Mouse (Mus musculus) stomach, postnatal 0 days (tissue): ENCODE results near the gene Caprin1. TPM values are rescaled to one million over a fixed set of nuclear protein-coding genes. Genes with fewer than 3 reads are reported as not detected.

ENCODE experiments used
- ATAC-seq: fragments of 200-750 bp; cut with Nextera tagmentation; 2 replicates; pipeline ENCODE4 v1.8.0; 2017; ENCODE audit not compliant: low FRiP score, low TSS enrichment
- DNase-seq: peaks from one replicate; pipeline ENCODE4 v3.0.0-alpha.2; 2016; ENCODE audit warnings: low spot score
- H3K27ac ChIP-seq: fragments of 300-500 bp; sonication (generic); replicated peaks from 2 replicates; pipeline ENCODE4 v1.5.1; 2014; ENCODE audit warnings: mild to moderate bottlenecking, control low read depth
- H3K27me3 ChIP-seq: fragments of 300-500 bp; sonication (generic); 2 replicates; pipeline ENCODE4 v1.6.1; 2014; ENCODE audit warnings: low read length; ENCODE audit not compliant: control insufficient read depth, insufficient read depth
- H3K36me3 ChIP-seq: fragments of 300-500 bp; sonication (generic); 2 replicates; pipeline ENCODE4 v1.6.1; 2014; ENCODE audit warnings: low read length, mixed read lengths; ENCODE audit not compliant: control insufficient read depth, insufficient read depth
- H3K4me1 ChIP-seq: fragments of 300-500 bp; sonication (generic); replicated peaks from 2 replicates; pipeline ENCODE4 v1.6.1; 2014; ENCODE audit warnings: antibody characterized with exemption; ENCODE audit not compliant: control insufficient read depth, insufficient read depth
- H3K4me2 ChIP-seq: fragments of 300-500 bp; sonication (generic); replicated peaks from 2 replicates; pipeline ENCODE4 v1.6.1; 2014; ENCODE audit warnings: low read depth, mild to moderate bottlenecking, control low read depth, moderate library complexity
- H3K4me3 ChIP-seq: fragments of 300-500 bp; sonication (generic); 2 replicates; pipeline ENCODE4 v1.5.1; 2014; ENCODE audit warnings: low read depth, low read length, control low read depth
- H3K9ac ChIP-seq: fragments of 300-500 bp; sonication (generic); 2 replicates; pipeline ENCODE4 v1.6.1; 2014; ENCODE audit warnings: mild to moderate bottlenecking, low read length, control low read depth, mixed read lengths
- H3K9me3 ChIP-seq: fragments of 300-500 bp; sonication (generic); 2 replicates; pipeline ENCODE4 v1.6.1; 2016; ENCODE audit warnings: low read length; ENCODE audit not compliant: control insufficient read depth
- CTCF ChIP-seq: IDR thresholded peaks from 2 replicates; pipeline ENCODE4 v1.5.1; 2016; ENCODE audit warnings: antibody characterized with exemption, low read depth, mild to moderate bottlenecking, moderate library complexity
- EP300 ChIP-seq: optimal IDR thresholded peaks from 2 replicates; pipeline ENCODE3; 2016; ENCODE audit warnings: antibody characterized with exemption
- WGBS: fragments of 180-500 bp; shearing (Covaris S2); extraction: QIAGEN DNeasy Blood & Tissue Kit; methylation state at CpG from one replicate; pipeline ENCODE4 v1.1.7; 2014; 5-methylcytosine and 5-hydroxymethylcytosine counted together
- polyA plus RNA-seq: library from polyadenylated mRNA; unstranded; fragments of >200 nt; fragmentation: Nextera tagmentation; extraction: Ambion mirVana; gene quantifications from 2 replicates; pipeline ENCODE4 v1.2.1, GENCODE M21; 2015

The Caprin1 gene
- 80.7 and 87.0 TPM in 2 replicates for polyA plus RNA-seq

DNA sequence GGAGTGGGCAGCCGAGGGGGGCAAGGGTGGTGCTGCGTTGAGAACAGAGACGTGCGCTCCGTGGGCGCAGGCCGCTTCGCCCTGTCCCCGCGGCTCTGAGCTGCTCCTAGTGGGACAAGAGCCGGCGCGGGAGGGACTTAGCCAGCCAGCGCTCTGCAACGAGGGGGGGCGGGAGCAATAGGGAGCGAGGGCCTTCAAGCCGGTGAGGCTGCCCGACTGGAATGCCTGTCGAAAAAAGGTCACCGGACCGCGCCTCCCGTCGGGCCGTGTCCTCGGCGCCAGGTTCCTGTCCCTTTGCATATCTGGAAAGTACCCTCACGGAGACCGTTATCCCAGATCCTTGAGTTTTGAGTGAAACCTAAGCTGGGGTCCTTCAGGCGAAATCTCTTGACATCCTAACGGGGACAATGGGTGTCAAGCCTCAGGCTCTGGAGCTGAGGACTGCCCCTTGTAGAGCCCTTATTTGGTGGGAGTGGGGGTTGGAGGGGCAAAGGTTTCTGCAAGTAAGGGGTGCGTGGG is at the start of gene Caprin1:
Gene Caprin1 (minus strand): TSS at position 159 of the 519 bp plus-strand sequence.
- H3K4me2 ChIP-seq = peak within 1 kb of the TSS; percentile 76
- H3K9ac ChIP-seq = peak within 1 kb of the TSS; percentile 94
- no peaks in the 10 kb centered on the region for H3K27me3 ChIP-seq
- no peaks in the 10 kb centered on the region; the same call in 1 of the 2 replicates for H3K36me3 ChIP-seq
- no peaks in the 10 kb centered on the region for H3K9me3 ChIP-seq
- TF ChIP-seq EP300 (peak; percentile 97), CTCF (no peak)
- H3K4me1 ChIP-seq = no peaks in the 10 kb centered on the region
- H3K27ac ChIP-seq = peak within 1 kb of the TSS; percentile 100
- peak within 1 kb of the TSS; percentile 95 for H3K4me3 ChIP-seq
- 0% methylated on average over 33 of the region's 33 CpGs for WGBS
- peak; percentile 96 for ATAC-seq
- peak; percentile 95 for DNase-seq

DNA sequence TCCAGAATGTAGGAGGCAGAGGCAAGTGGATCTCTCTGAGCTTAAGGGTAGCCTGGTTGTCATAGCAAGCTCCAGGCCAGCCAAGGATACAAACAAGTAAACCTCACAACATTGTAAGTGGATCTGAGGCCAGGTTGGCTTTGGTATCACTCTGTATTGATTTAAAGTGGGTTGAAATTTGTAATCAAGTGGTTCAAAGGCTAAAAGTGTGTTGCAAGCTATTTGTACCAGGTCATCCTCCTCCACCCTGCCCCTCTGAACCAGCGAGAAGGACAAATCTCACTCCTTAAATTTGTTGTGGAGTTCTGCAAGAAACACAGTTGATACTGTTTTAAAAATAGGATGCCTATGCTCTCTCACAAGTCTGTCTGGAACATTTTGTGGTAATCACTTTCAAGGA is 49.4 kb upstream of the Caprin1 start:
- H3K9me3 ChIP-seq = no peaks in the 10 kb centered on the region
- no peak overlapping the region for H3K9ac ChIP-seq
- DNase-seq (no peak), ATAC-seq (no peak)
- no peak overlapping the region for H3K27ac ChIP-seq
- H3K4me3 ChIP-seq = no peak overlapping the region
- no peaks in the 10 kb centered on the region for H3K4me1 ChIP-seq
- no peaks in the 10 kb centered on the region for H3K27me3 ChIP-seq
- no peak for TF ChIP-seq EP300
- no peak for TF ChIP-seq CTCF
- H3K36me3 ChIP-seq = no peaks in the 10 kb centered on the region
- H3K4me2 ChIP-seq = no peak overlapping the region
- WGBS = 89% methylated on average over 1 of the region's 1 CpGs

DNA sequence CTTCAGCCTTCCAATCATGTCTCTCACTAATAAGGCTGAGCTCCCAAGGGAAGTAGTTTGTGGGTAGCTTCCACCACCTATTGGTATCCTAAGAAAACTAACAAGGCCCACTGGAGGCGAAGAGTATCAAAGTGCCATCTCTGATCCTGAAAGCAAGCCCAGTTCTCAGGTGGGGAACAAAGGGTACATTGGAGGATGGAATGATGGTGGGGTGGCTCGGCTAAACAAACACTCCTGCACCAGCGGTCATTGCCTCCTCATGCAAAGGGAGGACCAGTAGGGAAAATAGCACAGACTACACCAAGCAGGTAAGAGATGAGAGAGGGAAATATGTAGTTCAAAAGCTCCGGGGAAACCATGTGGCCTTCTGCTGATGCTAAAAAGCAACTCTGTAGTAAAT is 48.8 kb upstream of the Caprin1 start:
- DNase-seq (no peak), ATAC-seq (no peak)
- TF ChIP-seq CTCF (no peak), EP300 (no peak)
- H3K9ac ChIP-seq = no peak overlapping the region
- WGBS = 80% methylated on average over 4 of the region's 4 CpGs
- no peak overlapping the region for H3K4me3 ChIP-seq
- no peaks in the 10 kb centered on the region for H3K4me1 ChIP-seq
- no peak overlapping the region for H3K4me2 ChIP-seq
- no peaks in the 10 kb centered on the region for H3K36me3 ChIP-seq
- no peaks in the 10 kb centered on the region for H3K9me3 ChIP-seq
- H3K27ac ChIP-seq = no peak overlapping the region
- H3K27me3 ChIP-seq = no peaks in the 10 kb centered on the region

- Histone ChIP-seq H3K9ac (no peak overlapping the region), H3K27me3 (no peaks in the 10 kb centered on the region), H3K4me2 (no peak overlapping the region), H3K36me3 (no peaks in the 10 kb centered on the region), H3K9me3 (no peaks in the 10 kb centered on the region), H3K27ac (no peak overlapping the region), H3K4me1 (no peaks in the 10 kb centered on the region), H3K4me3 (no peak overlapping the region)
- 76% methylated on average over 2 of the region's 2 CpGs for WGBS
- DNase-seq = no peak
- ATAC-seq = no peak
- TF ChIP-seq EP300 (no peak), CTCF (no peak)
Observed at GRCm38 (mm10) chr2:103844016-103844415, 46.6 kb upstream of the Caprin1 start.

DNA sequence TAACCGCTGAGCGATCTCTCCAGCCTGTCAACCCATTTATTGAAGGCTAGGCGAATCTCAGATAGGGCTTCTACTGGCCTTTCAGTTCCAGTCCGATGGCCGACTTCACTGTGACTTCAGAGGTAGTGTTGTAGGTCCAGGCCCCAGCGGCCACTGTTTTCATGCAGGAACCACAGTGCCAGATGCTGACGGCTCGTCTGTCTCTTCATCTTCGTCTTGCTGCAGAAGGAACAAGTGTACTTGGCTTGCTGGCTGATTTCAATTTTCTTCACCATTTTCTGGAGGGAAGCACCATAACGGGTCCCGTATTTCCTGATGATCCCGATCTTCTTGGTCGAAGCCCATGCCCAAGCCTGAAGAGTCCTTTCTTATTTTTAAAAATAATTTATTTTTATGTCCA is 45.9 kb upstream of the Caprin1 start:
- no peaks in the 10 kb centered on the region for H3K9me3 ChIP-seq
- H3K9ac ChIP-seq = no peak overlapping the region
- H3K4me1 ChIP-seq = no peaks in the 10 kb centered on the region
- H3K27ac ChIP-seq = no peak overlapping the region
- H3K27me3 ChIP-seq = no peaks in the 10 kb centered on the region
- ATAC-seq (no peak), DNase-seq (no peak)
- no peaks in the 10 kb centered on the region for H3K36me3 ChIP-seq
- WGBS = 92% methylated on average over 13 of the region's 13 CpGs
- TF ChIP-seq EP300 (no peak), CTCF (no peak)
- H3K4me3 ChIP-seq = no peak overlapping the region
- H3K4me2 ChIP-seq = no peak overlapping the region

GRCm38 (mm10) chr2:103842299-103842698 is 44.9 kb upstream of the Caprin1 start:
- Histone ChIP-seq H3K9ac (no peak overlapping the region), H3K4me3 (no peak overlapping the region), H3K27ac (no peak overlapping the region), H3K4me1 (no peaks in the 10 kb centered on the region), H3K9me3 (no peaks in the 10 kb centered on the region), H3K4me2 (no peak overlapping the region), H3K27me3 (no peaks in the 10 kb centered on the region), H3K36me3 (no peaks in the 10 kb centered on the region)
- 81% methylated on average over 3 of the region's 5 CpGs for WGBS
- DNase-seq (no peak), ATAC-seq (no peak)
- no peak for TF ChIP-seq CTCF
- TF ChIP-seq EP300 = no peak
